Mouse (Mus musculus): Measurements from ENCODE around the gene Ncaph. TPM values are rescaled to one million over a fixed set of nuclear protein-coding genes. Genes with fewer than 3 reads are reported as not detected.
"Not testable (repeated sequence)": the region's sequence is repeated elsewhere in the genome, so short reads cannot be mapped to it uniquely, and the experiment has no call there.

Gene Ncaph
- 109 and 113 TPM in 2 replicates for polyA plus RNA-seq (2015; fragmentation: Nextera tagmentation; extraction: Ambion mirVana)

DNA sequence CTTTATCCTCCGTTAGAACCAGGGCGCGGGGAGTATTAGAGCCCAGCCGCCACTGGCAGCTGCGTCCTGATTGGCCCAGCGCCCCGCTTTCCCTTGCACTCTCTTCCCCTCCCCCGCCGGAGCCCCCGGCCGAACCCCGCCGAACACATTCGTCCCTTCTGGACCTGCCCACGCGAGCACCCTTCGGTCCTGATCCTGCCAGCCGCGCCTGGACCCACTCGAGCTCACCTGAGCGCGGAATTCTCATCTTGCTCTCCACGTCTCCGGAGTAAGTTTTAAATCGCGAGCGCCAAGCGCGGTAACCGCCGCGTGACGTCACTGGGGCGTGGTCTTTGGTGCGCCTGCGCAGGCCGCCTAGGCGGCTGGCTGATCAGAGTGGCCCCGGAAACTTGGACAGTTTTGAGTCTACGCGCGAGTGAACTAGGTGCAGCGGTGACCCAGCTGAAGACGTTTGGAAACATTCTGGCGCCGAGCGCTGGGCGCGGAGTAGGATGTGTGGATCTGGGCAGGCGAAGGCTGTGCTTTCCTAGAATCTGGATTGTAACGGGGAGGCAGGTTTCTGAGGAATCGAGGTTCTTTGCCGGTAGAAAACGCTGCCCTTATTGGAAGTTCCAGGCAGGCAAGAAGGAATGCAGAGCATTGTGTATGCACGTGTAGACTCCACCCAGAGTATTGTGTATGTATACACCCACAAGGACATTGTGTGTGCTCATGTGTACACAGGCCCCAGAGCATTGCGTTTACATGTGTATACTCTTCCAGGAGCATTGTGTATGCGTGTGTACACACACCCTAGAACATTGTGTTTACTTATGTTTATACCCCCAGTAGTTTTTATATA lies at the start of gene Ncaph:
Gene Ncaph (minus strand): TSS at position 334 of the 841 bp plus-strand sequence.
- ATAC-seq (ENCODE audit: borderline replicate concordance, extremely low read depth, low FRiP score, low TSS enrichment) = peak; percentile 92
- Histone ChIP-seq H3K9me3 (no peaks in the 10 kb centered on the region), H3K27ac (peak within 1 kb of the TSS; percentile 93), H3K4me3 (peak within 1 kb of the TSS; percentile 67), H3K9ac (peak within 1 kb of the TSS; percentile 64), H3K27me3 (no peaks in the 10 kb centered on the region), H3K4me1 (peaks cover 41% of the 10 kb centered on the region), H3K4me2 (peak within 1 kb of the TSS; percentile 70), H3K36me3 (no peaks in the 10 kb centered on the region)
- under 1% methylated on average over 57 of the region's 57 CpGs for WGBS

DNA sequence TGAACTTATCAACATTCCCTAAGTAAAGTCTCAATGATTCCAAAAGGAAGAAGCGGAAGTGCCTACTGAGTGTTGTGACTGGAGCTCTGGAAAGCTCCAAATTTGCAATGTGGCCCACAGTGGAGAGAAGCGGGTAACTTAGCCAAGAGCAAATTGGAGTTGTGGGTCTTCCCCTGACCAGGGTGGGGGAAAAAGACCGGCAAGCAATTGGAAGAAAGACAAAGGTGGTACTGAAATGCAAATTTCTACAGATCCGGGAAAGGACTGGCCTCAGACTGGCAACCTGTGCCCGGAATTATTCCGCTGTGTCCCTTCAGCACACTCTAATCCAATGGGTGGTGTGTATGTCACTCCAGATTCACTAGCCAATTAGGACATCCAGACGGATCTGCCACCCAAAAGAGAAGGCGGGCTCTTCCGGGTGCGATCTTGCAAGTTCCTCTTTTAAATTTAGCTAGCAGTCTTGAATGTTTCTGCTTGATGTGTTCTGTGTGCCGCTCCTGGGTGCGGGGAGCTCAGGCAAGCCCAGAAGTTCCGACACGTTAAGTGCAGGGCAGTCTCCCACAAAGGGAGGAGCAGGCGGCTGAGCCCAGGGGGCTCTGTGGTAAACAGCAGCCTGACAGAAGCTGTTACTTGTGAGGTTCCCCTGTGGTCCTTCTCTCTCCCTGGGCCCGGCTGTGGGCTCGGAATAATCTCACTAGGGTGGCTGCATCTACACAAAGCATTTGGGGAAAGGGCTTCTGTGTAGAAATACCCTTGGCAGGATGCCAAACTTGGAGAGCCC lies 49.0 kb upstream of the Ncaph start:
- Histone ChIP-seq H3K4me2 (peak overlapping the region; percentile 78), H3K4me1 (0 out of 2 replicates have a peak, but pooled peaks cover 8% of the 10 kb centered on the region), H3K27ac (peak overlapping the region; percentile 90), H3K4me3 (peak overlapping the region; percentile 59), H3K9me3 (no peaks in the 10 kb centered on the region), H3K9ac (peak overlapping the region; percentile 75), H3K36me3 (no peaks in the 10 kb centered on the region), H3K27me3 (0 out of 2 replicates have a peak, but pooled peaks cover 3% of the 10 kb centered on the region)
- WGBS = 2% methylated on average over 17 of the region's 17 CpGs
- ATAC-seq (ENCODE audit: borderline replicate concordance, extremely low read depth, low FRiP score, low TSS enrichment) = peak; percentile 100

DNA sequence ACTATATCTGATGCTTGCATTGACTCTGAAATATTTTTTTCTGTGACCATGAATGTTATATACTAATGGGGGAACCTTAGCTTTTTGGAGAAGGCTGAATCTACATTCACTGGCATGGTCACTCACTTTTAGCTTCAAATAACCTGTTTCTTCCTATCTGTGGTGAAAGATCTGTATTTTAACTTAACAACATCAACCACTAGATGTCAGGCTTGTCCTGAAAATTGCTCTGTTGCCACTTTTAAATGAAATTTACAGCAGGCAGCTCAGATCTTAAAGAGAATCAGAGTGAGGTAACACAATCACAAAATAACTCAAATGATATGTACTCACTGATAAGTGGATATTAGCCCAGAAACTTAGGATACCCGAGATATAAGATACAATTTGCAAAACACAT lies 32.5 kb upstream of the Ncaph start:
- not testable (repeated sequence) for H3K9me3 ChIP-seq; H3K36me3 ChIP-seq; H3K4me1 ChIP-seq; H3K27ac ChIP-seq; H3K4me2 ChIP-seq; ATAC-seq (ENCODE audit: borderline replicate concordance, extremely low read depth, low FRiP score, low TSS enrichment); H3K27me3 ChIP-seq; H3K4me3 ChIP-seq; H3K9ac ChIP-seq
- 3% methylated on average over 1 of the region's 1 CpGs for WGBS

DNA sequence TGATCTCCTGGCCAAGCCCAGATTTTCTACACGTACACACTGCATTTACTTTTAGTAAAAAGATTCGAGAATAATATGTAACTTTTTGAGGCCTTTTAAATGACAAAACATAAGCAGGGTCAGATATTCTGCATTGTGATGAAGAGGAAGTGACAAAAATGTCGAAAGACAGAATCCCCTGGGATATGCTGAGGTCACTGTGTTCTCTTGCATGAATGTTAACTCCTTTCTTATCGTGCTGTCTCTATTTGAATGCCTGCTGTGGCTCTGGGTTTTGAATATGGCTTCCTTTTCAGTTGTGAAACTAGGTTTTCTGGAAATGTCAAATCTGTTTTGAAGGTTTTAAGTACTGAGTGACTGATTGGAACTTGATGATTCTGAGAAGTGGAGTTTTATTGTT lies 31.9 kb upstream of the Ncaph start:
- ATAC-seq (ENCODE audit: borderline replicate concordance, extremely low read depth, low FRiP score, low TSS enrichment) = no peak
- Histone ChIP-seq H3K27ac (no peak overlapping the region), H3K9me3 (no peaks in the 10 kb centered on the region), H3K4me2 (no peak overlapping the region), H3K9ac (no peak overlapping the region), H3K4me1 (no peaks in the 10 kb centered on the region), H3K27me3 (no peaks in the 10 kb centered on the region), H3K36me3 (no peaks in the 10 kb centered on the region), H3K4me3 (no peak overlapping the region)
- WGBS = 41% methylated on average over 4 of the region's 4 CpGs

DNA sequence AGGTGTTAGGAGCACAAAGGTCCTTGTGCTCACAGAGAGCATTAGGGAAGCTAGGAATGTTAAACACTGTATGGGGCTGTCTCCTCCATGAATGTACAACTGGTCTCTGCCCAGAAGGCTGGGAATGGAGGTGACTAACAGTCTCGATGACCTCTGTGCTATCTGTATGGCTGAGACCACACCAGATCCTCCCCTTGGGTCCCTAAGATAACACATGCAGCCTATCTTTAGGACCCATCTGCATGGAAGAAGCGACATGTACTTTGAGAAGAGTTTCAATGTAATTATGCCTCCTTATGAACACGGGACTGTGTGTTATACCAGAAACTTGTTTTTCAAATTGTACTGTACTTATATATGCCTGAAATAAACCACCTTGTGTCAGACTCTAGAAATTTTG lies 11.9 kb upstream of the Ncaph start:
- Histone ChIP-seq H3K4me1 (peaks cover 22% of the 10 kb centered on the region), H3K9me3 (no peaks in the 10 kb centered on the region), H3K36me3 (peaks cover 9% of the 10 kb centered on the region), H3K4me2 (no peak overlapping the region), H3K27ac (no peak overlapping the region), H3K27me3 (no peaks in the 10 kb centered on the region), H3K4me3 (no peak overlapping the region), H3K9ac (no peak overlapping the region)
- ATAC-seq (ENCODE audit: borderline replicate concordance, extremely low read depth, low FRiP score, low TSS enrichment) = no peak
- WGBS = 75% methylated on average over 3 of the region's 3 CpGs

DNA sequence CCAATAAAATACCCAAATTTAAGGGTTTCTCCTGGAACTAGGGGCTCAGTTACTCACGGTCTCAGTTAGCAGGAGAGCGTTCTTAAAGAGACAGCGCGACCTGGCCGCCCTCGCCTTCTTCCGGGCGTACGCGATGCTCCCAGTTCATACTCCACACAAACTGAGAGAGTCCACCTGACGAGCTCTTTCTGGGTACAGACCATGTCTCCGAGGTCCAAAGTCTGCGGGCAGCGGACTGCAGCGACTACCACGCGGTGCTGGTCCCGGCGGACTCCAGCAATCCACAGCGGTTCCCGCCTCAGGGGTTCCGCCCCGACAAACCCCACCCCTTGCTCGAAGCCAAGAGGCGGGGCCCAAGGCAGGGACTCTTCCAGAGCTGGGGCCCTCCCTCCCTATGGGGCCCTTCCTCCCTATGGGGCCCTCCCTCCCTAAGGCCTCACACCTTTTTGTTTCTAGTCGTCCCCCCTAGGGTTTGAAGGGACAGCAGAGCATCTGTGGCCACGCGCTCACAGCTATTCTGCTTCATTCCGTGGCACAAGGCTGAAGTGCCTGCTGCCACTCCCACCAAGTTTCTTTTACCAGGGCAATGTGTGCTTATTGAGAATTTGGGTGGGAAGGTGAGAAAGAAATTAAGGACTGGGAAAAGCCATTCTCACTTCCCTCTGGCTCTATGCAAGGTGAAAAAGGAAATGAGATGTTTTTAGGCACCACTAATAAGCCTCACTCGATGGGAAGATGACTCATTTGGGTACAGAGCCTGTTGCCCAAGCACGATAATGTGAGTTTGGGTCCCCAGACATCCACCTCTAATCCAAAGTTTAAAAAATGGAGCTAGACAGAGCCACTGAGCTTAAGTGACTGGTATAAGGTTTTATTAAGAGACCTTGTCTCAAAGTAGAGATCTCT lies 9.7 kb upstream of the Ncaph start, which contains the start of gene Itpripl1:
Gene Itpripl1 (minus strand): TSS at position 285 of the 906 bp plus-strand sequence.
- WGBS = 3% methylated on average over 31 of the region's 31 CpGs
- Histone ChIP-seq H3K36me3 (peaks cover 24% of the 10 kb centered on the region), H3K9me3 (no peaks in the 10 kb centered on the region), H3K4me3 (peak within 1 kb of the TSS; percentile 72), H3K4me1 (peaks cover 22% of the 10 kb centered on the region), H3K4me2 (peak within 1 kb of the TSS; percentile 83), H3K27ac (0 out of 2 replicates have a peak within 1 kb of the TSS, but pooled peaks have one; percentile 4), H3K9ac (peak within 1 kb of the TSS; percentile 66), H3K27me3 (no peaks in the 10 kb centered on the region)
- peak; percentile 95 for ATAC-seq (ENCODE audit: borderline replicate concordance, extremely low read depth, low FRiP score, low TSS enrichment)

DNA sequence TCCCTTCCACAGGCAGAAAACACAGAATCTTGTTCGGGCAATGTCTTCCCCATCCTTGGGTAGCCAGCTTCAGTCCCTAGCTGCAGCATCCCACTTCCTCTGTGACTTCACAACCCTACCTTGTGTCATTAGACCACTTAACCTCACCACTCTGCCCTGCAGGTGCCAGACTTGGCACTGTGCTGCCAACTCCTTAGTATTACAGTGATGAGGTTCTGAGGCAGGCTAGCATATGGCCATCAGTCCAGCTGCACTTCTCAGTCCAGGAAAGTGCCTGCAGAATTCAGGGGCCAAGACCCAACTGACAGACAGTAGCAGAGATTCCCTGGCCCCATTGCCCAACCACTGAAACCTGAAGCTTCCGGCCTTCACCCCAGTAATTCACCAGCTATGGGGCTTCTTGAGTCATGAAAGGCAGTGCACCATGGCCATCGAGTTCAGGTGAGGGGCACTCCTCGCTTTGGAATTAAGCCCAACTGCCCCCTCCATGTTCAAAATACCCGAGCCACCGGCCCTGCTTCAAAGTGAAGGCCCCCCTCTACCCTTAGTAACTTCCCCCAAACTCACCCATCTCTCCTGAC lies 8.9 kb upstream of the Ncaph start:
- Histone ChIP-seq H3K27me3 (no peaks in the 10 kb centered on the region), H3K4me3 (peak overlapping the region; percentile 72), H3K27ac (no peak overlapping the region), H3K4me2 (peak overlapping the region; percentile 83), H3K9me3 (no peaks in the 10 kb centered on the region), H3K36me3 (peaks cover 24% of the 10 kb centered on the region), H3K9ac (peak overlapping the region; percentile 66), H3K4me1 (peaks cover 28% of the 10 kb centered on the region)
- ATAC-seq (ENCODE audit: borderline replicate concordance, extremely low read depth, low FRiP score, low TSS enrichment) = 0 out of 2 replicates have a peak, but pooled peaks have one; percentile 15
- WGBS = 11% methylated on average over 6 of the region's 6 CpGs

DNA sequence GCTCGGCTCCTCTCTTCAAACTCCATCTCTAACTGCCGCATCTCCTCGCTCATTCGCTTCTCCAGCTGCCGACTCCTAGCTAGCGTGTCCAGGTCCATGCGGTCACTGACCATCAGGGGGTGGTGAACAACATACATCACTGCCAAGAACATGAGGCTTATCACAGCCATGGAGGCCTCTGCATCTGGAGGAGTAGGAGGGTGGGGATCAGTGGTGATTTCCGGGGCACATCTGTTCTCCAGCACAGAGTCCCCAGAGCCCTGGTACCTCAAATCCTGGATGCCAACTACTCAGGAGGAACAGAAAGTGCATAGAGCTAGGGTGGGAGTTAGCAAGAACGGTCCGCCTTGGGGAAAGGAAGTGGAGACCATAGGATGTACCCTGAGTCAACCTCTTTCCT lies 8.3 kb upstream of the Ncaph start:
- ATAC-seq (ENCODE audit: borderline replicate concordance, extremely low read depth, low FRiP score, low TSS enrichment) = no peak
- H3K9ac ChIP-seq = no peak overlapping the region
- peaks cover 34% of the 10 kb centered on the region for H3K4me1 ChIP-seq
- H3K27ac ChIP-seq = no peak overlapping the region
- 75% methylated on average over 10 of the region's 10 CpGs for WGBS
- peak overlapping the region; percentile 72 for H3K4me3 ChIP-seq
- H3K9me3 ChIP-seq = no peaks in the 10 kb centered on the region
- no peaks in the 10 kb centered on the region for H3K27me3 ChIP-seq
- peak overlapping the region; percentile 83 for H3K4me2 ChIP-seq
- peaks cover 24% of the 10 kb centered on the region for H3K36me3 ChIP-seq

DNA sequence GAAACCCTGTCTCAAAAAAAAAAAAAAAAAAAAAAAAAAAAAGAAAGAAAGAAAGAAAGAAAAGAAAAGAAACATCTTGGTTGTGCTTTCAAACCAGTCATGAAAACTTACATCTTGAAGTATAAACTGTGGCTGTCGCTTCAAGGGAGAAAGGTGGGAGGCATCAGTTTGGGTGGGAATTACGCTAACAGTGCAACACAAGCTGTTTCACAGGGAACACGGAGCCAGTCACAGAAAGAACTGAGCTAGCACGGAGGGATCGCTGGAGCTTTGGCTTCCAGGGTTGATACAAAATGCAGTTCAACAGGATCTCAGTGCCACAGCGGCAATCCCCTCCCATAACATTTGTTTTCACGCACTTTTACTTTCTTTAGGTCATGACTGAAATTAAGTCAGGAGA lies 6.3 kb upstream of the Ncaph start:
- Histone ChIP-seq H3K4me1 (peaks cover 41% of the 10 kb centered on the region), H3K36me3 (peaks cover 24% of the 10 kb centered on the region), H3K4me2 (no peak overlapping the region), H3K9ac (no peak overlapping the region), H3K9me3 (no peaks in the 10 kb centered on the region), H3K4me3 (no peak overlapping the region), H3K27ac (no peak overlapping the region), H3K27me3 (no peaks in the 10 kb centered on the region)
- no peak for ATAC-seq (ENCODE audit: borderline replicate concordance, extremely low read depth, low FRiP score, low TSS enrichment)
- WGBS = 95% methylated on average over 7 of the region's 7 CpGs

DNA sequence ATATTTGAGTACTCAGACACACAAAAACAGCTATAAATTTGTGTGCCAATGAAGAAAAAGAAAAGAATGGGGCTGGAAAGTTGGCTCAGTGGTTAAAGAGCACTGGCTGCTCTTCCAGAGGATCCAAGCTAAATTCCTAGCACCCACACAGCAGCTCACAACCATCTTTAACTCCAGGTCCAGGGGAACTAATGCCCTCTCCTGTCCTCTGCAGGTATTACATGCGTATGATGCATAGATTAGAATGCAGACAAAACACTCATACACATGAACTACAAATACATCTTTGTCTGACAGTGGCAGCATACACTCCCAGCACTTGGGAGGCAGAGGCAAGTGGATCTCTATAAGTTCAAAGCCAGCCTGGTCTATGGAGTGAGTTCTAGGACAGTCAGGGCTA lies 5.9 kb upstream of the Ncaph start:
- Histone ChIP-seq H3K4me1 (peaks cover 41% of the 10 kb centered on the region), H3K9me3 (no peaks in the 10 kb centered on the region), H3K27me3 (no peaks in the 10 kb centered on the region), H3K9ac (no peak overlapping the region), H3K27ac (no peak overlapping the region), H3K4me2 (no peak overlapping the region), H3K4me3 (no peak overlapping the region), H3K36me3 (peaks cover 24% of the 10 kb centered on the region)
- 96% methylated on average over 1 of the region's 1 CpGs for WGBS
- no peak for ATAC-seq (ENCODE audit: borderline replicate concordance, extremely low read depth, low FRiP score, low TSS enrichment)

DNA sequence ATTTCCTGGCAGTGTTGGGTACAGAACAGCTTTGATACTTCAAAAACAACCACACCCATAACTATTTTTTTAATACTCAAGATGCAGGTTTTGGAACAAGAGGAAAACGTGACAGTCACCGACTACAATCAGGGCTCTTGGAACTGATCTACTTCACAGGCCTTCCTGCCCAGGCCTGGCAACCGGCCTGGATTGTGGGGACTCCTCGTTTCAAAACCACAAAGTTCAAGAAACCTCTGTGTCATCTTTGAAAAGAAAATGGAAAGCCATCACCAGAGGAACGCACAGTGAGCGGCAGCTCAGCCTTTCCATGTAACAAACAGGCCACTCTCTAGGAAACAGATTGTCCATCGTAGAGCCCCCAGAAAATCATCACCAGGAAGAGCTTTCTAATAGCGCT lies 5.3 kb upstream of the Ncaph start:
- H3K9me3 ChIP-seq = no peaks in the 10 kb centered on the region
- peaks cover 24% of the 10 kb centered on the region for H3K36me3 ChIP-seq
- H3K9ac ChIP-seq = no peak overlapping the region
- 86% methylated on average over 8 of the region's 8 CpGs for WGBS
- peaks cover 41% of the 10 kb centered on the region for H3K4me1 ChIP-seq
- H3K27me3 ChIP-seq = no peaks in the 10 kb centered on the region
- H3K27ac ChIP-seq = no peak overlapping the region
- H3K4me2 ChIP-seq = no peak overlapping the region
- H3K4me3 ChIP-seq = no peak overlapping the region
- ATAC-seq (ENCODE audit: borderline replicate concordance, extremely low read depth, low FRiP score, low TSS enrichment) = no peak

Measured in lung, embryonic 15.5 days (tissue).